Mouse (Mus musculus): ENCODE results near the gene Tmem256.

DNA sequence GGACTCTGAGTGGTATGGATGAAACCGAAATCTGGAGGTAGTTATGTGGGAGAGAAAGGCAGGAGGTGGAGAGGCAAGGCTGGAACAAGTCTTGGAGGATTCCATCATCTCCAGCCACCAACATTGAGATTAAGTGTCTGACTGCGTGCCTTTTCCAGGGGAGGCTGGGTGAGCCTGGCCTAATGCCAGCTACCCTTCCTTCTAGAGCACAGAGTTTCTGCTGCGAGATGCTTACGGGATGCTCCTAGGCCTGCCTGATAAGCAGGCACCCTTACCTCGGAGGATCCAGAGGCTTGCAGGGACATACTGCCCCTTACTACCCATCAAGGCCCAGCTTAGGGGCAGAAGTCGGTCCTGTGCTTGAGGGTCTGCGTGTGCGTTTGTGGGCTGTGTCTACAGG, 4.8 kb upstream of the Tmem256 start:
- TF ChIP-seq POLR2A (IDR thresholded peaks at IDR 0.05; ENCODE audit: insufficient read depth, low read length) (no peak), EP300 (IDR thresholded peaks at IDR 0.05; ENCODE audit: insufficient read depth, low read depth, low read length) (no peak), CTCF (IDR thresholded peaks at IDR 0.05; ENCODE audit: low read depth, low read length) (no peak)
